Mouse (Mus musculus) spleen, adult 12 weeks (tissue): Measurements from ENCODE around the gene 9330182O14Rik.

Experiments
- DNase-seq: peaks from one replicate; pipeline ENCODE4 v3.0.0; 2022; ENCODE audit warnings: low spot score

9330182O14Rik gene

DNA sequence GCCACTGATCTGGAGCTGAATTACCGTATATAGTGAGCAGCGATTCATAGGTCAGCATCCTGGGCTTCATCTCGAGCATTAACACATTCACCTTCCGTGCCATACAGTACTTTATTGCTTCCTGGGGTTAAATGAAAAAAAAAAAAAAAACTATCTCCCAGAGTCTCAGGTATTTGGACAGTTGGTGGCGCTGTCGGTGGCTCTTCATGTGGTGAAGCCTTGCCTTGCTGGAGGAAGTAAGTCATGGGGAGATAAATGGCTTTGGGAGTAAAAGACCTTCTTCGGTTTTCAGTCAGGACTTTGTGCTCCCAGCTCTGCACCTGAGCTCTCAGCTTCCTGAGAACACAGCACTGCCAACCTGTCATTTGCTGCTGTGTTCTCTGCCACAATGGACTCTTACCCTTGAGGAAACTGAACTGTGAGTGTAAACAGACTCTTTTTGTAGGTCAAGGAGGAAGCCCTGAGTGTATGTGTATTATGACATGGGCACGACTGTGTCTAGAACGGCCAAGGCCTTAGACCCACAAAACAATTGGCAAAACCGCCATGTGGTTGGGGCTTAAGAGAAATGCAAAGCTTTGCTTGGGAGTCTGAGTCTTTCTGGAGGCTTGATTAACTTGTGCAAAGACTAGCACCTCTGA lies at the start of gene 9330182O14Rik:
TSS of gene 9330182O14Rik (plus strand) at position 214 of the 641 bp plus-strand sequence.
- DNase-seq: no peak

DNA sequence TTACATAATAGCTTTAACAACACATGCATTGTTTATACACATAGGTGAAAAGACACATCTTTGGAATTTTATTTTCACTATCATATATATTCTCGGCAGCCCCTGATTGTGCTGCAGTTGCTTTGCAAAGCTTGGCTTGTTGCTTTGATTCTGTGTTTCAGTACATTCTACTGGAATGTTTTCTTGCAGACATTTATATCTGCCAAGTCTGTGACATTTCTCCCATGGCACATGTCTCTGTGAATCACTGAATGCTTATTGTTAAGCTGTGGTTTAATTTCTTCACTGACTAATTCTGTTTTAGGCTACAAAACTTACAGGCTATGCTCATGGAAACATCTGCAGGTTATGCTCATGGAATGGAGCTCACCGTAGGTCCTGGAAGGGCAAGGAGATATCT lies 30.9 kb upstream of the 9330182O14Rik start:
- no peak for DNase-seq

DNA sequence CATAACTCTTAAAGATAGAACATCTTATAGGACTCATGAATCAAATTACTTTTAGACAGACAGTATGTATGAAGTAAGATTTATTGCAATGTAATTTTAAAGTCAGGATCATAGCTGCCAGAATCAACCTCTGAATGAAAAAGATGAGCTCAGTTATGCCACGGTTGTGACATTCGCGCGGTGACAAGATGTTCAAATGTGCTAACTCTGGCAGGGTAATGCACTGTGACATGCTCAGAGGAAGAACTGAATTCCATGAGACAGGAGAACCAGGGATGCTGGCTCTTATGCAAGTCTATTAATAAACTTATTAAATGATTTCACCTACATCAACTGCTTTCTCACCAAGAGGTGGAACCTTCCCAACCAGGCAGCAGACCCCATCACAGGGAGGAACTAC lies 28.5 kb upstream of the 9330182O14Rik start:
- DNase-seq: no peak

DNA sequence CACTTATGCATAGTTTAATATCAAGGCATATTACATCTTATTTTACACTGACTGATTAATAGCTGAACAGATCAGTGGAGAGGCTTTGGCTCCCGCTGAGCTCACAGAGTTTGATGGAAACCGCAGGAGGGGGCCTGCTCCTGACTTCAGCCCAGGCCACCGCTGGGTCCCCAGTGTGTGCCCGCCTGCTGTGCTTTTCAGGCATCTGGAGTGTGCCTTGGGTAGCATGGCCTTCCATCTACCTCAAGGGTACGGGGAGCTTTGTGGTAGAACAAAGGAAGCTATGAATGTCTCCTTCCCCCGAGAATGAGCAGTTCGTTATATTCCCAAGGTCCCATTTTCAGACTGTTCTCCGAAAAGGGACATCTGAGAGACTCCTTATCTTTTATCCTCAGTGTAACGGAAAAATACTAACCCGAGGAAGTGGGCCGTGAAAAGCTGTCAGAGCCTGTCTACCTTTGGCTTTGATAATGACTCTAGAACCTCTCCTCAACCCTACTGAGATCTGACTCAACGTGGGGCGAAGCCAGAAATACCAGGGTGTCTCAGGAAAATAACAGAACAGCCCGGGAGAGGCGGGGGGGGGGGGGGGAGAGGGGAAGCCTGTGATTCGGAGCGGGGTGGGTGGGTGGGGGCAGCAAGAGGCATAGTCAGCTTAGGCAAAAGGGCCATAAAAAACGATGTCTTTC lies 20.1 kb upstream of the 9330182O14Rik start:
- DNase-seq: no peak

DNA sequence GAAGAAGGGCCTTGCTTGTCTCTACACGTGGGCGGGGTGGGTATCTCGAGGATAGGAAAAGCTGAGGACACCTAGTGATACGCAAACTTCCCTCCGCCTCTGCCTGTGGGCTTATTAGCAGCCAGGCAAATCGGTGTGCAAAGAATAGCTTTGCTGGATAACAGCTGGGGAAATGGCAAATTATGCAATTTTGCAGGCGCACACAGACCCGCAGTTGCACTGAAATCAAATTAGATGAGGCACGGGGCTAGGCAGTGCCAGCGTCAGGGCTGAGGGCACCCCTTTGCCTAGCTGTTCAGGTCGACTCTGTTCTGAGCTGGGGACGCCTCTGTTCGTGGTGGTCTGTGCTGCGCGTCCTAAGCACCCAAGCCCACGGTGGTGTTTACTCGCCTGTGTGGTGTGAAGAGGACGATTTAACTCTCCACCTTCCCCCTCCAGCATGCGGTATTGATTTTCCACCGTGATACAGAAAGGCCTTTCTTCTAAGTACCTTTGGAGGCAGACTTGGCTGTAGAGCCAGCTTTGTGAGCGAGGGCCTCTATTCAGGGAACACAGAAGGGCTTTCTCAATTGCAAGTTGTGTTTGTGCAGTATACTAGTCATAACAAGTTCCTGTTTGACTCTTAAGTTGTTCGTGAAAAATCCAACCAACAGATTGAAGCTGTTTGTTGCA lies 19.4 kb upstream of the 9330182O14Rik start:
- DNase-seq: no peak

DNA sequence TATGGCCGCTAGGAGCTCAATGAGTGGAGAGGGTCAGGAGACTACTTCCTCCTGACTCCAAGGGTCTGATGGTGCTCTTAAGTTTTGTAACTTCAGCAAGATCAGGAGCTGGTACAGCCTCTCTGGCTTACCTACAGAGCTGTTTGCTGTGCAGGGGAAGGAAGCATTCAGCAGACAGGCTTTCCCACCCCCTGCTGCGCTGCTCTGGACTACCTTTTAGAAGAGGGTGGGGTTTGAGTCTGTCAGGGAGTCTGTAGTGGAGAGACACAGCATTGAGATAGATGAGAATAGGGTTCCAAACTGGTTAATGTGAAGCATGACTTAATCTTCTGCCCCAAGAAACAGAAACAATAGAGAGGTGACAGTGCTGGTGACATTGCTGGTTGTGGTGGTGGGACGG lies 17.8 kb upstream of the 9330182O14Rik start:
- DNase-seq: no peak

DNA sequence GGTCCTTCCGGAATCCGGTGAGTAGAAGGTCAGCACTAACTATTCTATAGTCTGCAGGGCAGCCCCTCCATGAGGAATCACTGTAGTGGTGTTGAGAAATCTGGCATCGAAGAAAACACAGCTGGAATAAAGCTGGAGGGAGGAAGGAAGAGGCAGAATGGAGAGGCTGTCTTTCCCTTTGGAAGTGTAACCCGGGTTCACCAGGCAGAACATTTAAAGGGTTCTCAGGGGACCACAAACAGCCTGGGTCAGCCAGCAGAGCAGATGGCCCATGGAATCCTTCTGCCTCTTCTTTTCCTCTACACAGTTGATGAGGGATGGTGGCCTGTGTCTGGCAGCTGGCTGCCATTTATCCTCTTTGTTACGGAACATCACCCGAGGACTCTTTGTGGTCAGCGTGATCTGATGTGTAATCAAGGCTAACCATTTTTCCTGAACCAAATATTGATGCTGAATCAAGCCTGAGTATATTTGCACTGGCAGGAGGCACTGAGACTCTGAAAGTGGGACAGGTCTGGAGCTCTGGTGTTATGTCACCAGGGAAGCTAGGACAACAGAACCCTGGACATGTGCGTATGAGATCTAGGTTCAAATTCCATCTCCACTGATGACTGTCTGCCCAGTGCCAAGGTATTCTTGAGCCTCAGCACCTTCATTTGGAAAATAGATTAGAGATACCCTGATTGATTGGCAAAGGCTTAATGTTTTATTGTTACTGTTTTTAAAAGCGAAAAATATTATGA lies 9.8 kb upstream of the 9330182O14Rik start:
- DNase-seq: no peak

DNA sequence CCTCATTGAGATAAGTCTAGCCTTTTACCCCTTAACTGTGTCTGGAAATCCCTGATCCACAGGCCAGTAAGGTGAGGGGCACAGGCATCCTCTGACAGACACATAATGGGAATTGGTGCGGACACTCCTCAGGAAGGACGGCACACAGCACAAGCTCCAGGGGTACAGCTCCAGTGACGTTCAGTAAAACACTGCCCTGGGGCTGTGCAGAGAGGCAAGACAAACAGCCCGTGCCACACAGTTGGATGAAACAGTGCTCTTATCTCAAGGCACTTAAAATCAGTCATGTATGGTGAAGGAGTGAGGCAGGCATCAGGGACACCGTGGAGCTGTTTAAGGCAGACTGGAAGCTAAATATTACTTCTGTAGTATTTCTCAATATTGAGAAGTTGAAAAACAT lies 4.7 kb upstream of the 9330182O14Rik start:
- DNase-seq: no peak

DNA sequence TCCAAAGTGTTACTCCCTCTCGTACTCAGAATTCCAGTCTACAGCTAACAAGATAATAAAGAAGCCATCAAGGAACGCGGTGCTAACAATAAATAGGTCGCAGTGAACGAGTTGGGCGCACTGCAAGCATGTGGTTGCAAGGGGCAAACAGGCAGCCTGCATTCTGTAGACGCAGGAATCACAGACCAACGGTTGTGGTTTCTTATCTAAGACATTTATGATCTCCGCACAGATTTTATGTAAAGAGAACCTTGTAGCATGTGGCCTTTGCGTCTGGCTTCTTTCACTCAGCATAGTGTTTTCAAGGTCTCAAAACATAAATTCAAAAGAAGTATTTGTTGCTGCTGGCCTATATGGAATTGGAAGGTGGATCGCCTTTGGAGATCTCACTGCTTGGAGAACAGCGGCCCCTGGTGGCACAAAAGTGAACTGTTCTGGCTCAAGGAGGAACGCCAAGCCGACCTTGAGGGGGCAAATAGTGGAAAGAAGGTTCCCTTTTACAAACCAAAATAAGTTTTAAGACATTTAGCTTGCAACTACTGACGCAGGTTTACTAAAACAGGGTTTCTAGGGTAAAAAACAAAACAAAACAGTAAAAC lies 3.2 kb upstream of the 9330182O14Rik start:
- DNase-seq: peak; percentile 15

DNA sequence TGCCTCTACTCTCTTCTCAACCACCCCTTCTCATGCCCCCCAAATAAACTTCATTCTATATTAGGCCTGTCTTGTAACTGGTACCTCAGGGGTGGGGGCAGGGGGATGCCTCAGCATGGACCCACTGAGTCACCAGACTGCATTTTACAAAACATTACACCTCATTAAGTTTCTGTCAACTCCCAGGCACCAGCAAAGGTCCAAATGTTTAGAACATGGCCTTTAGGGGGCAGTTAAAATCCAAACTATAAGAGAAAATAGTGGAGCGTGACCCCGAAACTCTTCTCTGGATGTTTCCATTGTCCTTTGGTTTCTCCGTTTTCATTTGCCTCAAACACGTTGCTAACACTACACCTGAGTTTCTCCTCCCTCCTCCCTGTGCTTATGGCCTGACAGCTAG lies 1.8 kb upstream of the 9330182O14Rik start:
- no peak for DNase-seq

DNA sequence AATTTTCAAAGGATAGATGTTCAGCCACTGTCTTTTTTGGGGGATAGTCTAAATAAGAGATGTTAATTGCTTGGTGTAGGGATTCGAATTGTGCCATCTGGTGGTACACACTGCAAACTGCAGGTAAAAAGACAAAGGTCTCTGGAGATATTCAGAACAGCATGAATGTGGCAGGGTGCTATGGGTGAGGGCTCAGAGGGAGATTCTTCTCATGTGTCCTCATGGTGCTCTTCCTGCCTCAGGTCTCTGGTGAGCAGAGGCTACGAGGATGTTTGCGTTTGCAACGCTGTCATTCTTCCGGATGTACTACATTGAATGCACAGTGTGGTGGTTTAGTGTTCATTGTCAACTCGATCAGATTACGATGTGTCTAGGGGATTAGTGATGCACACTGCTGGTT lies 10.1 kb downstream of the 9330182O14Rik start:
- DNase-seq: no peak

DNA sequence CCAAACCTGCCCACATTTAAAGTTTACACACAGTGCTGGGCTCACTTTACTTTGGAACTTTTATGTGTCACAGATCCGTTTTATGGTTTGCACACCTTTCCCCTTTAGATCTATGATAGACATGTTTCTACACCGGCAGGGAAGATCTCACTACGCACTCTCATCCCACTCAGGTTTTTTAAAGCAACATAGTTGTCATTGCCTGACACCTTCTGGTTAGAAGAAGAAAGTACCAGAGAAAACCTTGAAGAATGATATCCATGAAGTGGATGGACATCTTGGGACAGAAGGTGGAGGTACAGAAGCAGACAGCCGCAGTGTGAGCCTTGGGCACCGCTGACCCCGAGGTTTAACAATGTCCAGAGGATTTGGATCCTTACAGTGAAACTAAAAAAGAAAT lies 23.5 kb downstream of the 9330182O14Rik start:
- DNase-seq: no peak

DNA sequence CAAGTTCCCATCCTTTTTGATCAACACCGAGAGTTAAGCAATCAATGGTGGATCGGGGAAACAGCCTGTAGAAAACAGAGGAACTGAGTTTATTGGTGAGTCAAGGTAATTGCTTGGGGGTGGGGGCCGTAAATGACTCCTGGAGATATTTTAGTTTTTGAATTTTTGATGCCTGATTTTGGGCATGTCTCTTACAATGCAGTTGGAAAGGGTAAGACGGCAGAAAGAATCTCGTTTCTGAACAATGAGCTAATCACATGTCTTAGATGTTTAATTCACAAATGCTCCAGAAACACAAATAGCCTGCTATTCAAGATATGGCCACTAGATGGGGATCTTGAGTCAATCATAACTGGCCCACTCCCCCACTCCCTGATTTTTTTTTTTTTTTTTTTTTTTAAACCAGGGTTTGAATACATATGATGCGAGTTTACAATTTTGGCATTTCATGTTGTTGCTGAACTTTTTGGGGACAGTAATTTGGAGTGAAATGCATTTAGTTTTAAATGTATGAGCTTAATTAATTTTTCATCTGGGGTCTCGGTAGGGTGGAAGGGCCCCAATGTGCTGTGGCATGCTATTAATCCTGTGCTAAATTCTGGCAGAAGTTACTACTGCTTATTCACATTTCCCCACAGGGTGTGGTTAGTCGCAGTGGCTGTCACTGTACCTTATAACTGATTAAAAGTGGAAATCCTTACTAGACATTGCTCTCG lies 32.6 kb downstream of the 9330182O14Rik start:
- no peak for DNase-seq

DNA sequence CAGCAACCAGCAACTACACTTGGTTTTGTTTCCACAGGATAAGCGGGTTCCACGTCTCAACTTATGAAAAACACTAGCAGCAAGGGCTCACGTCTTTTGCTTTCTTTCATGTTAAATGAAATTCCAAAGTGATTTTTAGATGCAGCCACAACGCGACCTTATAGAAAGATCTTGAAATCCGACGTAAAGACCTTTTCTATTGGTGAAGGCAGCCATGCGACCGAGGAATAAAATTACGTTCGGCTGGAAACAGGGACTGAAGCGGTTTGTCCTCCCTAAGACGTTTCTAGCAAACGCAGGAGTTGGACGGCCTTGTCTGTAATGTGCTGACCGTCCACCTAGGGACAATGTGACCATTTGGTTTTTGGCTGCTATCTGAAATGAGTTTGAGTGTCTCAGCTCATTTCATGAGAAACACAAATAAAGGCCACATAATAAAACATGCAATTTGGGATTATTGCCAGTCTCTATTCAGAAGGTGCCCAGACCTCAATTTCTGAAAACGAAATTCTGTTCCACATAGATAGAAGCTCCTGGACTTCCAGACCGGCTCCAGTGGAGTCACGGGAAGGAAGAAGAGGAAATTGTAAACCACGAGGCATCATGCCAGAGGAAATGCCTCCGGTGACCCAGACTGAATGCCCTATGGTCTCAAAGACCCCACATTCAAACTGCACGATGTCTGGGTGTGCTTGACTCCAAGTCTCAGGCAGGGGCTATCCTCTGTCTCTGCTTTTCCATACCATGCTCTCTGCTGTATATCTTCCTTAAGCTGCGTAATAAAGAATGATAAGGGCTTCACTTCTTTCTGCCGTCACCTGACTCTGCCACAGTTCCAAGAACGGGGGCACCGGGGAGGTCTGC lies 33.3 kb downstream of the 9330182O14Rik start:
- DNase-seq: no peak

DNA sequence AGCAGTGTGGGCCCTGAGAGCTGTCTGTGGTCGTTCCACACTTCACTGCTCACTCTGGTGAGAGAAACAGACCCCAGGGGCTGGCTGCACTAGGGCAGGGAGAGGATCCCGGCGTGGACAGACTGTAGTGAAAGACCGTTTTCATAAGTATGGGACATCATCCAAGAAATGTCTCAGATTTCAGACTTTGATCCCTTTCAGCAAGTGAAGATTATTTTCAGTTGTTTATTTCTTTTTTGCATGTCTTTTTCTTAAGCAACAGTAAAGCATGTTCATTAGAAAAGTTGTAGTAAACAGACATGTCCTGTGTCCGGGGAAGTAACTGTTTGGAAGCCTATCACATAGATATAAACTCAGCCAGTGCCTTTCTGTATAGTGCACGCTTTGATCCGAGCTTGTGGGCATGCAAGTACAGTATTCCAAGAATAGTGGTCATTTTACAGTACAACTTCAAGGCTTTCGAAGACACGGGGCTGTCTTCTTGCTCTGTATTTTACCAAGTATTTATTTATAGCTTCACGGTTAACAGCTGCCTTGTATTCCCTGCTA lies 34.0 kb downstream of the 9330182O14Rik start:
- DNase-seq: no peak

DNA sequence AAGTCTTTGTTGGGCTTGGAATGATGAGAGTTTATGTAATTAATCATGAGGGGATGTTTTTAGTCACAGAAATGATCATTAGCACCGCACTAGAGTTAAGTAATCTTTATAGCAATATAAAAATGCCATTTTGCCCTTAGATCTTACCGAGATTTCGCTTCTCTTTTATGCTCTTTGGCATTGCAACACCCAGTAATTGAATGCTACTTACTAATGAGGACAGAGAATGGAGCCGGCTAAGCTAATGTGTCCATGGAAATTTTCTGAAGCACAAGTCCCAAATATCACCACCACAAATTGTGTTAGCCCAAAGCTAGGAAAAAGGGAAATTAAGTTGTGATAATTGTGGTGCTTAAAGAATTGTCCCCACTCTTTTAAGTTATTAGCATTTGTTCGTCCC lies 34.9 kb downstream of the 9330182O14Rik start:
- no peak for DNase-seq

DNA sequence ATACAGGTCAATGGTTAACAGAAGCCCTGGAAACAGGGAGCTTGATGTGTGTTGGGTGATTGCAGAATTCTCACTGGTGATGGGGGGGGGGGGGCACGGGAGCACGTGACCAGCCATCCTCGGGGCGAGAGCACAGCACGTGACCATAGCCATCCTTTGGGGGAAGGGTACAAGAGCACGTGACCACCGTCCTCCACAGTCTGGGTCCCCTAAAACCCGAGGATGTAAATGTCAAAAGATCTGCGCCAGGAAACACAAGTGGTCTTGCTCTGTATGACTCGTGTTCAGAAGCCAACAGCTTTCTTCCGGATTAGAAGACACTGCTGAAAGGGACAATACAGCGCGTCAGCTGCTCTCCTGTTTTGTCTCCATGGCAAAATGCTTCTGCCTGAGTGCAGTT lies 35.5 kb downstream of the 9330182O14Rik start:
- no peak for DNase-seq

DNA sequence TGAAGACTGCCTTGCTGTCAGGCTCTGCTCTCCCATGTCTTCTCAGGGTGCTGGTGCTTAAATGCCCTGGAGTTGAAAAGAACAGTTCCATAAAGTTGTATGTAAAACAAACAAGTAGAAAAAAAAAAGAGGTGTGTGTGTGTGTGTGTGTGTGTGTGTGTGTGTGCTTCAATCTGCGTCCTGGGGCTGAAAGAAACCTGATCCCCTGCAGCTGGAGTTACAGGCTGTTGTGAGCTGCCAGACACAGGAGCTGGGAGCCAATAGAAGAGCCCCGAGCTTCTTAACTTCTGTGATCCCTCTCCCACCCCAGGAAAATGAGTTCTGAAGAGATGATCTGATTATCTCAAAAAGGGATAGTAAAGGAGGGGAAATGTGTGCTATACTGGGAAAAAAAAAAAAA lies 45.3 kb downstream of the 9330182O14Rik start:
- DNase-seq: no peak

DNA sequence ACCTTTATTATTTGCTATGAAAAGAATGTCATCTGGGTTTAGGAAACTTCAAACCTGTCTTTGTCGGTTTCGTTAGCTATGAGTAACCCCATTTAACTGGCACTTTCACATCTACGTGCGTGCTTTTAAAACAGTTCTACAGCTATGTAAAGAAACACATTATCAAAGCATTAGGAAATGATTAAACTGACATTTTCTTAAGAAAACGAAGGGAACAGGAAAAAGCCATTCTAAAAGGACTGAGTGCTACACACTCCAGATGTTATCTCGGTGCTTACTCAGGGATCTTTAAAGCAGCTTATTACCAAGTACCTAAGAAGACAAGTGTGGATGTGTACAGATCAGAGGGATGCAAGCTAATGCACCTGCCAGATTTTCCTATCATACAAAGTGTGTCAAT lies 52.9 kb downstream of the 9330182O14Rik start:
- DNase-seq: no peak
